Mouse (Mus musculus) layer of hippocampus, postnatal 25 days (tissue): ENCODE data around the gene Foxp1. TPM values are rescaled to one million over a fixed set of nuclear protein-coding genes. Genes with fewer than 3 reads are reported as not detected.

Experiments used
- DNase-seq, 2 experiments: peaks; one replicate each; pipeline ENCODE4 v3.0.0; 2022; ENCODE audit warnings: mixed read lengths in 2 of 2, low spot score in 1 of 2; ENCODE audit errors: extremely low spot score in 1 of 2
- total RNA-seq, 2 experiments: library from RNA; stranded (reverse); gene quantifications; 2 replicates each; pipeline ENCODE4 v1.2.3; 2021

Gene Foxp1
- total RNA-seq, 2 experiments from 2014 or later, result 85.7 to 92.0 TPM

DNA sequence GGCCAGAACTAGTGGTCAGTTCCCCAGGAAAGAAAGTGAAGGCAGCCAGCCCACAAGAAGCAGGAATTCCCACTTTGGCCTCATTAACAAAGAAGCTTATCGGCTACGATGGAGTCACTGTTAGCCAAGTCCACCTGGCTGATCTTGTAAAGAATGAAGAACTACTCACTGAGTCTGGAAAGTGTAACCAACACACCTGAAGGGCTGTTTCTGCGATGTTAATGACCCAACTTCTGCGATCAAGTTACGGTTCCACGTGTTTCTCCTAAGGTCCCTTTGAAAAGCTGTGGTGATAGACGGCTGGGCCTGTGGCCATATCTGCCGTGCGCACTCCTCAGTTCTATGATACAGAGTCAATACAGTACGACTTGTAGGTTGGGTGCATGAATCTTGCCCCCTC lies 33.1 kb downstream of the Foxp1 start:
- no peak for DNase-seq

DNA sequence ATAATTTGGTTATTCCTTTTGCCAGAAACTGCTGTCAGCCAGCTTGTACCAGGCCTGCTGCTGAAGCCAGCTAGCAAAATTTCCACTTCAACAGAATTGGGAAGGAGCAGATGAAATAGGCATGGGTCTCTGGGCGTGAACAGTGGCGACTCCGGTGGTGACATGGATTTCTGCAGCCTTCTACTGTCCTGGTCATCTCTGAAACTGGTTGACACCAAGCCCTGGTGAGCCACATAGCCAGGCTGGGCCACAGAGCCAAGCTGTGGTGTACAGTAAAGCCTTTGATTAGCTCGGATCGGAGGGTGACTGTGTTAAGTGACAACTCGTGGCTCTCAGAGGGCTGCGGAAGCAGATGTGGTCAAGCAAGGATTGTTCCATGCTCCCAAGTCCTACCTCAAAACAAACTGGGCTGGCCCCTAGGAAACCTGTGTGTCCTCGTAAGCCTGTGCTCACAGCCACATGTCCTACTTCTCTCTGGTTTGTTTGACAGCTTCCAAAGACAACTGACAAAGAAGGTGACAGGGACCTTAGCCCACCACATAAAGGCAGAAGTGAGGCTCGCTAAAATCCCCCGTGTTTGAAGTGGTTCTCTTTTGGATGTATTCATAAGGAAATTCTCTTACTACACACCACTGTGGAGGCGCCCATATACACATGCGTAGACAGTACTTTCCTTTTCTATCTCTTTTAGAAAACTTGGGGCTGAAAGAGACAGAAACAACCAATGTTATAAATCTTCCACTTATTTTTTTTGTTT lies 36.5 kb downstream of the Foxp1 start:
- peak; percentile 18 to 19 for DNase-seq

DNA sequence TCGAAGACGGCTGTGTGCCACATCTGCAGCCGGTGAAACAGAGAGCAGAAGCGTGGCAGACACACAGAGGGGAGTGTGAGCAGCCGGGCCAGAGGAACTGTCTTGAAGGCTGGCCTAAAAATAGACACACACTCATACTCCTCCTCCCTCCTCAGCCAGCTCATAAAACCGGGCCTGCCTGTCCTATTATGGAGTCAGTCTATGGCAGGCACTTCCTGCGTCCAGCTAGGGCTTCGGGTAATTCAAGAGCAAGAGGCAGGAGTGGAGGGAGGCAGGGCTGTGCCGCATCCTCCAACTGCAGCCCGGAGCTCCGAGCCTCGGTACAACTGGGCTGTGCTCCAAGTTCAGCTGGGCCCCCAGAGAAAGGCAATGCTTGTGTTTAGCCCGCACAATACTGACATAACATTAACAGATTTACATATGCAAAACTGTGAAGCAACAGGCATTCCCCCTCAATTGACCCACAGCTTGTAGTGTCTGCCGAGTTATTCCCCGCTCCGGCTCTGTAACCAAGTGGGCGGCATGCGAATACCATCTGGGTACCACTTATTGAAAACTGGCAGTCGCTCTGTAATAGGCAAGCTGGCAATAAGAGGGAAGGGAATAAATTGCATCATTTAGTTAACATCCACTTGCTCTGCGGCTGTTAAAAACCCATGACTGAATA lies 37.2 kb downstream of the Foxp1 start:
- peak; percentile 54 to 55 for DNase-seq

DNA sequence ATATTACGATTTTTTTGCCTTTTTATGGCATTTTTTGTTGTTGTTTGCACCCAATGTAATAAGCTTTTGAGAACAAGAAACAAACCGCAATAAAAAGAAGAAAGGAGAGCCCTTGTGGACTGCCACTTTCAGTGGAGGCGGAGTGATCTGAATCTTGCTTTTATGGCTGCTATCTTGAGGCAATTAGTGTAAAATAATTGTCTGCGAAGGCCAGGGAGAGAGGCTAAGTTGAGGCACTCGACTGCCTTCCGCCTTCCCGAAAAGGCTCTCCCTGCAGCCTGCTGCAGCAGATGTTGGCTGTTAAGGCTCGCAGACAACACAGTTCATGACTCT lies 37.7 kb downstream of the Foxp1 start:
- DNase-seq, result no peak

DNA sequence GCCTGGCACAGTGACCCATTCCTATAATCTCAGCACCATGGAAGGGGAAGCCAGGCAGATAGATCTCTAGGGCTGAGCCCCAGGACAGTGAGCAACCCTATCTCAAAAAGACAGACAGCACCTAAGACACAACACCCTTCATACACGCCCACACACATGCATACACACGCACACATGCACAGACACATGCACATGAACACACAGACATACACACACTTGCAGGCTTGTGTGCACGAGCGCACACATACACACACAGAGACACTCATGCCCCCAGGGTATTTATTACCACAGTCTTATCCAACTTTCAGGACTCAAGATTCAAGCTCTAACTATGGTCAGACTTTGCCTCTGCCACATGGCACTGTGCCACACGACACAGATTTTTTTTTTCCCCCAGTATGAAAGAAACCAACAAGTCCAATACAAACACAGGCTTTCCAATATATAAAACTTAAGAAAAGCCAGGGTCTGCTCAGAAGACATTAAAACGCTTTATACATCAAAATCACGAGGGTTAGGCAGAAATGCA lies 38.3 kb downstream of the Foxp1 start:
- no peak for DNase-seq

DNA sequence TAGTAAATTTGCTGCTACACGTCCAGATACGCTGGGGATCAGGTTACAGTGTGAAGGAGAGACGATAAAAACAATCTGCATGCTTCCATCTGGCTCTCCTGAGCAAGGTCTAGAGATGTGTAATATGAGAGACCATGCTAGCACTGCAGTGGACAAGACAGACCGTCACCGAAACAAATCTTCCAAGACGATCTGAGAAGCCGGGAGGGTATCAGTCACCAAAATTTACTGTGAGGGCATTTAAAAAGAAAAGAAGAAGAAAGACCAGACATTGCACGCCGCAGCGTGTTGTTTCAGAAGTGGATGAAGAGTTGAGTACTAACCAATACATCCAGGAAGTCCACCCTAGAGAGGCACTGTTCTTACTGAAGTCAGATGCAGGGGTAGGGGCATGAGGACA lies 39.0 kb downstream of the Foxp1 start:
- DNase-seq, result no peak

DNA sequence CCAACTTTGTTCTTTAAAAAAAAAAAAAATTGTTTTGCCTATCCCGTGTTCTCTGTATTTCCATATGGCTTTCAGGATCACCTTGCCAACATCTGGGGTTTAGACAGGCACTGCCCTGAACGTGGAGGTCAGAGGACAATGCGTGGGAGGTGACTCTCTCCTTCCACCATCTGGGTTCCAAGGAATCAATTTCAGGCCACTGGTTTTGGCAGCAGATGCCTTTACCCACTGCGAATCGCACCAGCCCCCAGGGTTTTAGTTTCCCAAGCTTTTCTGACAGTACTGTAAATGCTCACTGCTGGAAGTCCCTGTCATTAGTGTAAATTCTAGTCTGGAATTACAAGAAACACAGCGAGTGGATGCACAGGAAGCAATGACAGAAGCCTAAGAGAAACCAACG lies 41.0 kb downstream of the Foxp1 start:
- no peak for DNase-seq

DNA sequence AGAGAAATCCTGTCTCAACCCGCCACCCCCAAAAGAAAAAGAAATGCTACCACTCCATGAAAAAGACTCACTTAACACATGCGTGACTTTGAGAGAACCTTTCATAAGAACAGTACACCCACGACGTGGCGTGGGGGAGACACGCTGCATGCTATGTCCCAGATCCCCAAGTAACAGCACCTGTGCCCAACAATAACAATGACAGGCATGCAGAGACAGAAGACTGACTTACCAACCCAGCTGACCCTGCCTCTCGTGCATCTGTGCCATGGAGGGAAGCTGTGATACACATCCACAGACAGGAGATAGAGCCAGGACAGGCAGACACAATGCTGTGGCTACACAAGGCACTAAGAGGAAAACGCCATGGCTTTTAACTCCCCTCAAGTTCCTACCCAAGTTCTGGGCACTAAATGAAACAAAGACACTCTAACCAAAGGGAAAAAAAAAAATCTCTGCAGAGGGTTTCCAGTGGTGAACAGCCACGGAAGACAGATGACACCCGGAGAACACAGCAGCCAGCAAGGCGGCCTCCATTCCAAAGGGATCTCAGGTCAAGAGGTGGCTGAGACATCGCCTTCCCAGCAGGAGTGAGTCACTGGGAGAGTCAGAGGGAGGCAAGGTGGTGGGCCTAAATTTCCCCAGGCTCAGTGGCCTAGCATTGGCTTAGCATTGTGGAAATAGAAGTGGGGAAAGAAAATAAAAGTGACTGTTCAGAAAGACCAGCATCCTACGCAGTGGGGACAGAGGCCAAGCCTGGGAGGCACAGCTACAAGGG lies 43.5 kb downstream of the Foxp1 start:
- DNase-seq, result no peak

DNA sequence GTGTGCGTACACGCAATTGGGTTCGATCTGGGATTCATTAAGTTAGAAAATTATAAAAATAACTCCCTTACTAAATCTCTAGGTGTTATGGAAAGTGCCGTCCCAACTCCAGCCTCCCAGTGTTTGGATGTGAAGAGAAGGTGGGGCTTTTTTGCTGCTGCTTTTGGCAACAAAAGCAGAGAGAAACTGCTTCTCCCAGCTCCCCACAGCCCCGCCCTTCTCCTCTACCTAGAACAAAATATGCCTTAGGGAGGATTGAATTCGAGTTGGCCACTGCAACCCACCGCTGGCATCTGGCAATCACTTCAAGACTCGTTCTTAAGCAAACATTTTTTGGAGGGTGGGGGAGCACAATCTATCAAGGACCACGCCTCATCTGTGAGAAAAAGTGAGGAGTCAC lies 47.5 kb downstream of the Foxp1 start:
- DNase-seq, result no peak

DNA sequence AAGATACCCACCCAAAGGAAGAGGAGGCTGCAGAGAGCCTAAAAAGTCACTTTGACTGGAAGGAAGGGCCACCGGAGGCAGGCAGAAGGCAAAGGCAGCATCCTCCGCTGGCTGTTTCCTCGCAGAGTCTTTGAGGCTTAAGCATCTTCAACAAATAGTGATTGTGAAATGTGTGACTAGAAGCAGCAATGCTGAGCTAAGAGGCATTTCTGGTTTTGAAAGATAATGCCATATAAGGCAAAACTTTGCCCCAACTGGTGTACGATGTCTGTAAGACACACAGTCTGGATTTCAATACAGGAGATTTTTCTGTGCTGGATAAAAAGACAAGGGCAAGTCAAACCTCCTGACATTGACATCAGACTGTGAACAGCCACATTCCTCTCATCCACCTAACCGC lies 51.6 kb downstream of the Foxp1 start:
- DNase-seq, result no peak

DNA sequence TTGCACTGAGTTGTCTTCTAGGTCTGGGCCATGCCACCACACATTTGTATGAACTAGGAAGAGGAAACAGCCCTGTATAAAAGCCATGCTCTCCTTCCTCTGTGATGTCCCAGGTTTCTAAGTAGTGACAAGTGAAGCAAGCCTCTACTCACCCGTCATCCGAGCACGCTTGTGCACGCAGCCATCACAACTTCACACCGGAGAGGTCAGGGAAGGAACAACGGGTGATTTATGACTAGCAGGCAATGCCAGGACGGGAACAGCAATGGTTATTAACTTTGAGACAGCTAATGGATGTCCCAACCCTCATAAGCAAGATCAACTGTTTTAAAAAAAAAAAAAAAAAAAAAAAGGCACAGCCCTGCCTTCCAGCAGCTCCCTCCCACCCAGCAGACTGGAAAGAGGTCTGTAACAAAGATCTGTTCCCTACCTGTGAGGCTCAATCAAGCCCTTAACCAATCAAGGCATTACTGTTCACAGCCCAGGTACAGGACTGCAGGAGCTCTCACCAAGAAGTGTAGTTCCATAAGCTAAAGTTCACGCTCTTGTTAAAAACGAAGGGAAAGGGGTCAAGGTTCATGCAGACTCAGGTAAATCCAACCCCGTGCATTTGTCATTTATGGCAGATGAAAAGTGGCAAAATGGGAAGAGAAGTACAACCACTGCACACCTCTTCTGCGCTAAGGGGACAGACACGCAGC lies 53.2 kb downstream of the Foxp1 start:
- no peak for DNase-seq

DNA sequence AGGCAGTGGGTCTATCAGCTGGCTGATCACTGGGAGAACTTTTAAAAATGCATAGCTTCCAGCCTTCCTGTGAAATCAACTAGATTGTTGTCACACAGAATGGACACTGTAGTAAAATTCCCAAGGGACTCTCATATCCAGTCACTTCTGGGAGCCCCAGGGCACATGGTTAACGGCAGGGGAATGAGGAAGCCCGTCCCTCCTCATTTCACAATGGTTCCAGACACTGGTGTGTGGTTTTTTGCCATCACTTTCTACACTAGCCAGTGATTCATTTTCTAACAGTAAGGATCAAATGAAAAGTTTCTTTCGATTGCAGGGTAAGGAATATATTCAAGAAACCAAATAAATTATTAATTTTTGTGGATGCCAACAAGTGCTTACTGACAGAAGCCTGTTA lies 54.7 kb downstream of the Foxp1 start:
- no peak for DNase-seq

DNA sequence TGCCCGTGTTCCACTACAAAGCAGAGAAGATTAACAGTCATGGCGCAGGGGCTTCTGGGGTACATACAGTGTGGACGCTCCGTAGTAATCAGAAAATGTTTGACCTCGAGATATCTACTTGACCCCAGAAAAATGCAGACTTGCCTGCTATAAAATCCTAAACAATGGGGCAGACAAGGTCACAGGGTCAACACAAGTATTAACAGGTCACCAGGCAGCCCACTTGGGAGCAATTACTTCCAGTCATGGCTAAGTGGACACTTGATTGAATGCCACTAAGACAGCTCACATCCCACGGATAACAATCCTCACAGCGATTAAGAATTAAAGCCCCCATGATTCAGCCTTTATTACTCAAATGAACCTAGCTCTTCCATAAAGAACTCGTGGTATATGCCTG lies 55.4 kb downstream of the Foxp1 start:
- no peak for DNase-seq

DNA sequence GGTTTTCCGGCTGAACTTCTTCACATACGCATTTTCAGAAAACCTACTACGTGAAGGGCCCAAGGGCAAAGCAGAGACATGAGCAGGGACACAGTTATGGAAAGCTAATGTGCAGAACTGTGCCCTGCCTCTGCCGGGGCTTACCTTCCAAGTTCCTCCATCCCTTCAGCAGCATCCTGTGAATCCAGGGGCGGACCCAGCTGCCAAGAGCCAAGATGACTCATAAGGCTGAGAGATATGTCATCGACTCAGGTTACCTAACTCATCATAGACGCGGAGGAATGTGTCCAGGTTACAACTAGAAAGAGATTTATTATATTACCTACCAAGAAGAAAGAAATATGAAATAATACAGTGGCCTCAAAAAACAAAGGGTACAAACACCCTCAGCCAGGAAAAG lies 56.2 kb downstream of the Foxp1 start:
- no peak for DNase-seq

DNA sequence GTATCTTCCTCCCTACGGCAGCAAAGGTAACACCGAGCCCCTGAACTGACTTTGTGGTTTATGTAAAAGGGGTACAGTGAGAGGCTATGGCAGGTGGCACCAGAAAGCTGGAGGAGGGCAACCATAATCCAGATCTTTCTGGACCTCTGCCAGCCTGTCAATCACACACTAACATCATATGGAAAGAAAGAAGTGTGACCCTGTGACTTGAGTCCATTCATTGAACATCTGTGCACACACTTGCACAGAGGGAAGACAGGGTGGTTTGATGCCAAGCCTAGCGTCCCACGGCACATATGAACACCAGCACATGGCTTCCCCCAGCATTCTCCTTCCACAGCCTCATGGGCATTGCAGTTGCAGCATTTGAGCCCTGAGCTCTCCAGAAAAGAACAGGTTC lies 58.1 kb downstream of the Foxp1 start:
- no peak for DNase-seq

DNA sequence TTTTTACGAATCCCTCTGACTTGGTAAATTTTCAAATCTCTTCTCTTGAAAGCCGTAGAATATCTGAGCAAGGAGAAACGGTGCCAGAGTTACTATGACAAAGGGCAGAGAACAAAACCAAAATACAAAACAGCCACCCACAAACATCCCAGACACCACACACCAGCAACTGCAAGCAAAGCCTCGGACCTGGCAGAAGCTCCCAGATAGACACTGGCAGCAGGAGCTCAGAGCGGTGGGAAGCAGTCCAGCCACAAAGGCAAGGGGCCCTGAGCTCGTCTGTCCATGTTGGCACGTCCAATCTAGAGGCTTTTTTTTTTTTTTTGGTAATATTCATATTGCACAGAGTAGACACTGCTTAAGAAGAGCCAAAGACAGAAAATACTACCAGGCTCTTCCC lies 58.6 kb downstream of the Foxp1 start:
- DNase-seq, result no peak

DNA sequence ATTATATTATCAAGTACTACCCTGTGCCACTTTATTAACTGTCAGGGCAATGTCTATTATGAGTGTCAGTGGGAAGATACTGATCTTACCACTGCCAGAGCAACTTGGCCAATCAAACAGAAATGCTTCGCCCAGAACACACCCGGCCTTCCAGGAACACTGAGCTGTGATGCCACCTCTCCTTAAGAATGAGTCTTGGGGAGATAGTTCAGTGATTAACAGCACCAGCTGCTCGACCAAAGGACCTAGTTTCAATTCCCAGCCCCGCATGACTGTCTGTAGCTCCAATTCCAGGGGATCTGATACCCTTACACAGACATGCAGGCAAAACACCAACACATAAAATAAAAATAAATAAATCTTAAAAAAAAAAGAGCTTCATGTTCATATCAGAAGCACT lies 63.7 kb downstream of the Foxp1 start:
- no peak for DNase-seq

DNA sequence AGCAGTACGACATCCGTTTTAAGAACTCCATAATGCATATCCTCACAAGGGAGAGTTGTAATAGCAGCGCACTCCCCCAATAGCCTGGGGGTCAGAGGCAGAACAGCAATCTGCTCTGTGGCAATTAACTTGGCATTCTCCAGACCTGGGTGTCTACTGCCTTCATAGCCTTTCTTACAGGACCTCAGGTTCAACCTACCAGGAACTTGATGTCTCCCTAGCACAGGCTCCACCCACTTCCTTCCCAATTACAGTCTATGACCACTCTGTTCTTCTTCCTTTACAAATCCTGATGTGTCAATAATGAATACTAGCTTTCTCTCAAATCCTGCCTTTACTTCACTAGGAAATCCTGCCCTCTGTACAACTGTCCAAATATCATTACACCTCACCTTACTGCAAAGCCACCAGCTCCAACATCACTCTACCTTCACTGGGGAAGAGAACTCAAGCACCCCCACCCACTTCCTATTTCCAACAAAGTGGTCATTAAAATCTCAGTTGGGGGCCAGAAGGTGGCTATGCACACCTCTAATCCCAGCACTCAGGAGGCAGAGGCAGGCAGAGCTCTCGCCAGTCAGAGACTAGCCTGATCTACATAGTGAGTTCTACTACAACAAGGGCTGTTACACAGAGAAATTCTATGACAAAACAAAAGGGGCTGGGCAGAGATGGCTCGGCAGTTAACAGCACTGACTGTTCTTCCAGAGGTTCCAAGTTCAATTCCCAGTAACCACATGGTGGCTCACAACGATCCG lies 68.6 kb downstream of the Foxp1 start:
- DNase-seq, result no peak

DNA sequence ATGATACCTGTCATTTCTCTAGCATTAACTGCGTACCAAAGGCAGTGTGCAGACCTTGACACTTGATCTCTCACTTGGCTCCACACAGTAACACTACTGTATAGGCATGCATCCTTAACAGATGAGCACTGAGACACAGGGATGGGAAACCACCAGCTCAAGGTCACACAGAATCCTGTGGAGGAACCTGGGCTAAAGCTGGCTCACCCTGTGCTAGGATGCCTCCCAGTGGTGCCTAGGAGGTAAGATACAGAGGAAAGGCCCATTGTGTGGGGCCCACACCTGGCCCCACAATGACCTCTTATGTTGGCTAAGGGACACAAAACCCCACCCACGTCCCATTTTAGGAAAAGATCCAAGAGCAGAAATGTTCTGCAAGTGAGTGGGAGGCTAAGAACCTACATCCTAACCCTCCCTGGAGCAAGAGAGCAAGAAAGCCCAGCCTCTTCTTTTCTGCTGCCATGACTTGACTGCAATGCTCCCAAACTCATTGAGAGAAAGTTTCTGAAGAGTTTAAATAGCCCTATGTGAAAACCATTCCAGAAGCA lies 69.8 kb downstream of the Foxp1 start:
- no peak for DNase-seq

DNA sequence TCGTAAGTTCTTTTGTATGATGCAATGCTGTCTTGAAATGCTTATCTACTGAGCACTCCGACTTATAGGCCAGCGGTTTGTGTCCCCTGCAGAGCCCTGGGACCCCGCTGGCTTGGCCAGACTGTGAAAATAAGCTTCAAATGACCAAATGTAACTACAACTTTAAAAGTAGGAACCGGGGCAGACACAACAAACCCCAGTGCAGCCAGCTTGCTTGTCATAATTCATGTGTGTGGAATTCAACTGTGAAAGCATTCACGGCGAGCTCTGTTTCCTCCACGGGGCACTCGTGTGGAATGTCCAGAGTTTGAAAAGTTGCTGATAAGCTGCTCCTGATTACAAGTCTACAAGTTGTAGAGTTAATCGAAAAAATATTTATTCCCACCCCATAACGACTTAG lies 71.0 kb downstream of the Foxp1 start:
- DNase-seq, result no peak
